Mouse (Mus musculus) cerebellum, adult 2 months (tissue): ENCODE measurements around the gene Gfy.

Experiments
- CTCF ChIP-seq: fragments of 200-500 bp; IDR thresholded peaks from 2 replicates; pipeline ENCODE4 v1.5.1; 2011; ENCODE audit warnings: low read depth, mild to moderate bottlenecking, control low read depth, low read length, moderate library complexity, borderline replicate concordance; ENCODE audit not compliant: insufficient read depth
- POLR2A ChIP-seq: fragments of 200-500 bp; IDR thresholded peaks from 2 replicates; pipeline ENCODE4 v1.6.1; 2011; ENCODE audit warnings: low read length, control low read depth, borderline replicate concordance; ENCODE audit not compliant: insufficient read depth

DNA sequence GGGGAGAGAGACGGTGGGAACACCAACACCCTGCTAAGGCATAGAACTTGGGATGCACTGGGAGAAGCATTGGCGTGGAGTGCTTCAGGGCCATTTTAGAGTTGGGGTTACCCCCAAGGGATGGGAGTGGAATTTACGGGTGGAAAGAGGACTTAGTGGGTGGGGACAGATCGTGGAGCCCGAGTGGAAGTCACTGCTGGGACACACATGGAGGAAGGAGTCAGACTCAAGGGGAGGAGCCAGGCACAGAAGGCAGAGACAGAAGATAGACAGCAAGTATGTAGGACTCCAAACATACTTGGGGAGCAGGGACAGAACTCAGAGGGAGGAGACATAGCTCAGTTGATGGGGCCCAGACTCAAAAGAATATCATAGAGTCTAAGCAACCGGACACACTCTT is 16.8 kb downstream of the Gfy start:
- TF ChIP-seq POLR2A, result 0 out of 2 replicates have a peak, but pooled peaks have one; percentile 24
- TF ChIP-seq CTCF, result no peak
